Comparison of ENCODE assay signal across 18 mouse cellular contexts in genomic region chr9:117814661-117815060, GRCm38 (mm10).
DNase-seq lines count a peak whose midpoint lies in the region; ATAC-seq and TF ChIP-seq lines count a peak whose summit lies in the region.
"Had no signal": no experiment of that assay in that cellular context is flagged by ENCODE, and none has a peak within 500 bp of the region (broad histone marks: within the 10 kb centered on the region; RNA-seq: fewer than 3 reads in every experiment).

No protein-coding gene starts in this region.

- DNase-seq in forebrain, embryonic 10.5 days (ENCODE audit: extremely low spot score, low spot score): peak; percentile 31
- peak; percentile 26 for DNase-seq in neural tube, embryonic 11.5 days (ENCODE audit: low spot score)
- DNase-seq in stomach, postnatal 0 days (ENCODE audit: low spot score): no peak
- DNase-seq in heart, adult 9 months (ENCODE audit: low spot score in 2 of 2): no peak
- DNase-seq in heart, adult 18-20 months: no peak
- DNase-seq: adrenal gland, postnatal 10 days; cerebellum, postnatal 36 days; gastrocnemius, postnatal 36 days; heart, postnatal 4 days; kidney, adult 2 months; liver, embryonic 13.5 days; lung, postnatal 14 days; right cerebral cortex, postnatal 14 days; thymus, postnatal 4 days had no signal

- 0 out of 2 replicates have a peak, but pooled peaks have one; percentile 20 for TF ChIP-seq CTCF in stomach, postnatal 0 days (IDR thresholded peaks at IDR 0.05; ENCODE audit: low read depth)

- 34% methylated on average over 4 of the region's 4 CpGs for WGBS in forebrain, embryonic 10.5 days
- 14% methylated on average over 4 of the region's 4 CpGs for WGBS in forebrain, embryonic 15.5 days
- 38% methylated on average over 4 of the region's 4 CpGs for WGBS in neural tube, embryonic 11.5 days
- 32% methylated on average over 4 of the region's 4 CpGs for WGBS in neural tube, embryonic 15.5 days
- 10% methylated on average over 4 of the region's 4 CpGs for WGBS in hindbrain, embryonic 15.5 days
- 55% methylated on average over 4 of the region's 4 CpGs for WGBS in stomach, postnatal 0 days

- H3K27me3 ChIP-seq in forebrain, embryonic 10.5 days (ENCODE audit: poor library complexity, severe bottlenecking): no peaks in the 10 kb centered on the region
- H3K27me3 ChIP-seq in forebrain, embryonic 15.5 days: no peaks in the 10 kb centered on the region
- no peaks in the 10 kb centered on the region for H3K27me3 ChIP-seq in neural tube, embryonic 11.5 days (ENCODE audit: control insufficient read depth, insufficient read depth, low read length)
- no peaks in the 10 kb centered on the region for H3K27me3 ChIP-seq in neural tube, embryonic 15.5 days (replicated peaks)
- no peaks in the 10 kb centered on the region for H3K27me3 ChIP-seq in hindbrain, embryonic 15.5 days
- no peaks in the 10 kb centered on the region for H3K27me3 ChIP-seq in stomach, postnatal 0 days (ENCODE audit: control insufficient read depth, insufficient read depth, low read length)
- H3K27me3 ChIP-seq: heart, embryonic 13.5 days; liver, embryonic 13.5 days had no signal

- TF ChIP-seq EP300 in stomach, postnatal 0 days (optimal IDR thresholded peaks at IDR 0.05): no peak

- H3K9me3 ChIP-seq in forebrain, embryonic 10.5 days: no peaks in the 10 kb centered on the region
- no peaks in the 10 kb centered on the region for H3K9me3 ChIP-seq in forebrain, embryonic 15.5 days
- no peaks in the 10 kb centered on the region for H3K9me3 ChIP-seq in neural tube, embryonic 11.5 days (ENCODE audit: control insufficient read depth, low read length)
- no peaks in the 10 kb centered on the region for H3K9me3 ChIP-seq in neural tube, embryonic 15.5 days (replicated peaks)
- H3K9me3 ChIP-seq in hindbrain, embryonic 15.5 days: no peaks in the 10 kb centered on the region
- no peaks in the 10 kb centered on the region for H3K9me3 ChIP-seq in stomach, postnatal 0 days (ENCODE audit: control insufficient read depth, low read length)
- H3K9me3 ChIP-seq: heart, embryonic 13.5 days; liver, embryonic 13.5 days had no signal

- H3K9ac ChIP-seq in forebrain, embryonic 15.5 days (replicated peaks): no peak overlapping the region
- no peak overlapping the region for H3K9ac ChIP-seq in neural tube, embryonic 11.5 days (ENCODE audit: low read length)
- H3K9ac ChIP-seq in neural tube, embryonic 15.5 days (replicated peaks): no peak overlapping the region
- H3K9ac ChIP-seq in hindbrain, embryonic 15.5 days: no peak overlapping the region; the same call in 1 of the 2 replicates
- H3K9ac ChIP-seq in stomach, postnatal 0 days (ENCODE audit: low read length): no peak overlapping the region
- H3K9ac ChIP-seq: heart, embryonic 13.5 days; liver, embryonic 13.5 days had no signal

- H3K4me3 ChIP-seq in forebrain, embryonic 10.5 days: no peak overlapping the region
- H3K4me3 ChIP-seq in forebrain, embryonic 15.5 days: no peak overlapping the region
- no peak overlapping the region for H3K4me3 ChIP-seq in neural tube, embryonic 11.5 days (ENCODE audit: low read depth, low read length)
- H3K4me3 ChIP-seq in neural tube, embryonic 15.5 days (replicated peaks): no peak overlapping the region
- no peak overlapping the region for H3K4me3 ChIP-seq in hindbrain, embryonic 15.5 days
- no peak overlapping the region for H3K4me3 ChIP-seq in stomach, postnatal 0 days (ENCODE audit: low read depth, low read length)
- H3K4me3 ChIP-seq: heart, embryonic 13.5 days; liver, embryonic 13.5 days had no signal

- no peak for ATAC-seq in forebrain, embryonic 15.5 days (replicated peaks)
- no peak for ATAC-seq in neural tube, embryonic 11.5 days (ENCODE audit: insufficient read depth, low FRiP score, low TSS enrichment)
- no peak for ATAC-seq in neural tube, embryonic 15.5 days (ENCODE audit: low FRiP score)
- ATAC-seq in hindbrain, embryonic 15.5 days (ENCODE audit: low FRiP score, low read depth): peak; percentile 42; the same call in 1 of the 2 replicates
- no peak for ATAC-seq in stomach, postnatal 0 days (ENCODE audit: low FRiP score, low TSS enrichment)

- H3K27ac ChIP-seq in forebrain, embryonic 10.5 days: peak overlapping the region; percentile 73
- no peak overlapping the region for H3K27ac ChIP-seq in forebrain, embryonic 15.5 days (replicated peaks)
- no peak overlapping the region for H3K27ac ChIP-seq in neural tube, embryonic 11.5 days (ENCODE audit: low read depth, low read length)
- H3K27ac ChIP-seq in neural tube, embryonic 15.5 days (replicated peaks): no peak overlapping the region
- H3K27ac ChIP-seq in hindbrain, embryonic 15.5 days (replicated peaks): no peak overlapping the region
- no peak overlapping the region for H3K27ac ChIP-seq in stomach, postnatal 0 days (replicated peaks)
- H3K27ac ChIP-seq: heart, embryonic 13.5 days; liver, embryonic 13.5 days had no signal

- no peaks in the 10 kb centered on the region for H3K36me3 ChIP-seq in forebrain, embryonic 10.5 days (replicated peaks)
- H3K36me3 ChIP-seq in forebrain, embryonic 15.5 days: no peaks in the 10 kb centered on the region
- H3K36me3 ChIP-seq in neural tube, embryonic 11.5 days (ENCODE audit: control insufficient read depth, insufficient read depth, low read length): no peaks in the 10 kb centered on the region
- H3K36me3 ChIP-seq in neural tube, embryonic 15.5 days: no peaks in the 10 kb centered on the region
- H3K36me3 ChIP-seq in hindbrain, embryonic 15.5 days: no peaks in the 10 kb centered on the region
- H3K36me3 ChIP-seq in stomach, postnatal 0 days (ENCODE audit: control insufficient read depth, insufficient read depth, low read length): no peaks in the 10 kb centered on the region
- H3K36me3 ChIP-seq: heart, embryonic 13.5 days; liver, embryonic 13.5 days had no signal

- H3K4me2 ChIP-seq in forebrain, embryonic 15.5 days (replicated peaks): no peak overlapping the region
- no peak overlapping the region for H3K4me2 ChIP-seq in neural tube, embryonic 11.5 days (ENCODE audit: low read depth)
- no peak overlapping the region for H3K4me2 ChIP-seq in neural tube, embryonic 15.5 days
- no peak overlapping the region for H3K4me2 ChIP-seq in hindbrain, embryonic 15.5 days
- H3K4me2 ChIP-seq in stomach, postnatal 0 days (replicated peaks; ENCODE audit: low read depth): no peak overlapping the region
- H3K4me2 ChIP-seq: heart, embryonic 13.5 days; liver, embryonic 13.5 days had no signal

- peaks cover 17% of the 10 kb centered on the region for H3K4me1 ChIP-seq in forebrain, embryonic 10.5 days
- H3K4me1 ChIP-seq in forebrain, embryonic 15.5 days: peaks cover 5% of the 10 kb centered on the region; the same call in 1 of the 2 replicates
- H3K4me1 ChIP-seq in neural tube, embryonic 11.5 days (ENCODE audit: control insufficient read depth, insufficient read depth, low read length): peaks cover 4% of the 10 kb centered on the region
- H3K4me1 ChIP-seq in neural tube, embryonic 15.5 days: peaks cover 6% of the 10 kb centered on the region
- H3K4me1 ChIP-seq in hindbrain, embryonic 15.5 days (replicated peaks): peaks cover 6% of the 10 kb centered on the region; the same call in 1 of the 2 replicates
- no peaks in the 10 kb centered on the region for H3K4me1 ChIP-seq in stomach, postnatal 0 days (replicated peaks; ENCODE audit: control insufficient read depth, insufficient read depth)
- H3K4me1 ChIP-seq: heart, embryonic 13.5 days; liver, embryonic 13.5 days had no signal

Comparison
In these comparisons a context has a peak if more than half of its experiments do, and no peak if none do; other contexts are left out.
1. DNase-seq: peak in forebrain, embryonic 10.5 days (single experiment) and neural tube, embryonic 11.5 days (single experiment); none in stomach, postnatal 0 days (single experiment), heart, adult 9 months (0 of 2) and heart, adult 18-20 months (0 of 2).